Mouse (Mus musculus) heart, postnatal 0 days (tissue): ENCODE measurements around the gene Elavl4.

Experiments
- CTCF ChIP-seq: IDR thresholded peaks from 2 replicates; pipeline ENCODE4 v1.5.1; 2016; ENCODE audit warnings: antibody characterized with exemption, control low read depth, low read depth
- EP300 ChIP-seq: IDR thresholded peaks from 2 replicates; pipeline ENCODE4 v1.6.1; 2016; ENCODE audit warnings: antibody characterized with exemption, low read depth

GRCm38 (mm10) chr4:110270046-110270445, 81.7 kb downstream of the Elavl4 start:
- TF ChIP-seq EP300 (no peak), CTCF (no peak)
